14 mouse cellular contexts compared by ENCODE assay signal in genomic region chr9:23464981-23465630, GRCm38 (mm10).
DNase-seq lines count a peak whose midpoint lies in the region; ATAC-seq and TF ChIP-seq lines count a peak whose summit lies in the region.
"Had no signal": no experiment of that assay in that cellular context is flagged by ENCODE, and none has a peak within 500 bp of the region (broad histone marks: within the 10 kb centered on the region; RNA-seq: fewer than 3 reads in every experiment).

No protein-coding gene starts in this region.

- TF ChIP-seq POLR2A in kidney, adult 2 months (IDR thresholded peaks at IDR 0.05; ENCODE audit: low read depth, low read length): no peak
- TF ChIP-seq POLR2A in embryonic fibroblast, embryonic 13.5 days (IDR thresholded peaks at IDR 0.05; ENCODE audit: low read depth, low read length): no peak

- WGBS in kidney, adult 2 months: 67% methylated on average over 7 of the region's 7 CpGs

- ATAC-seq in cerebellum, adult (ENCODE audit: insufficient number of reproducible peaks, low FRiP score, low TSS enrichment): no peak
- ATAC-seq: forebrain, embryonic 14.5 days had no signal

- H3K4me1 ChIP-seq in kidney, adult 2 months (ENCODE audit: control insufficient read depth, insufficient read depth, low read length): no peaks in the 10 kb centered on the region
- H3K4me1 ChIP-seq in embryonic fibroblast, embryonic 13.5 days (ENCODE audit: control insufficient read depth, insufficient read depth, low read length): peaks cover 6% of the 10 kb centered on the region
- H3K4me1 ChIP-seq: embryonic facial prominence, embryonic 12.5 days; liver, embryonic 13.5 days; stomach, embryonic 15.5 days had no signal

- H3K4me3 ChIP-seq in kidney, adult 2 months (ENCODE audit: insufficient read depth, low read depth, low read length): no peak overlapping the region
- no peak overlapping the region for H3K4me3 ChIP-seq in embryonic fibroblast, embryonic 13.5 days (ENCODE audit: insufficient read depth, low read length)
- H3K4me3 ChIP-seq: embryonic facial prominence, embryonic 12.5 days; heart, adult 2 months; liver, embryonic 13.5 days; stomach, embryonic 15.5 days had no signal

- H3K27ac ChIP-seq in kidney, adult 2 months (ENCODE audit: insufficient read depth, low read depth, low read length): no peak overlapping the region
- peak overlapping the region; percentile 81 for H3K27ac ChIP-seq in embryonic fibroblast, embryonic 13.5 days (ENCODE audit: insufficient read depth, low read length)
- H3K27ac ChIP-seq: embryonic facial prominence, embryonic 12.5 days; heart, adult 2 months; liver, embryonic 13.5 days; stomach, embryonic 15.5 days had no signal

- TF ChIP-seq CTCF in kidney, adult 2 months (conservative IDR thresholded peaks at IDR 0.05; ENCODE audit: insufficient read depth, insufficient read length, low read depth, low read length): no peak
- TF ChIP-seq CTCF in embryonic fibroblast, embryonic 13.5 days (IDR thresholded peaks at IDR 0.05; ENCODE audit: borderline replicate concordance, insufficient read depth, low read length): no peak

- H3K36me3 ChIP-seq in kidney, adult 2 months (ENCODE audit: control insufficient read depth, insufficient read depth, low read length): no peaks in the 10 kb centered on the region
- H3K36me3 ChIP-seq: embryonic facial prominence, embryonic 12.5 days; liver, embryonic 13.5 days; stomach, embryonic 15.5 days had no signal

- H3K27me3 ChIP-seq in kidney, adult 2 months (replicated peaks; ENCODE audit: control insufficient read depth, insufficient read depth, low read length): no peaks in the 10 kb centered on the region
- H3K27me3 ChIP-seq: embryonic facial prominence, embryonic 12.5 days; liver, embryonic 13.5 days; stomach, embryonic 15.5 days had no signal

- peak; percentile 19 for DNase-seq in kidney, adult 2 months
- no peak for DNase-seq in kidney, postnatal 4 days
- DNase-seq in R1 (ENCODE audit: low read depth, low spot score): peak; percentile 5
- peak; percentile 7 for DNase-seq in ovary, postnatal 14 days (ENCODE audit: low spot score)
- DNase-seq in kidney, postnatal 10 days: no peak
- DNase-seq: cerebellum, postnatal 25 days; kidney, adult 11 months; liver, embryonic 13.5 days had no signal

Comparison
In these comparisons a context has a peak if more than half of its experiments do, and no peak if none do; other contexts are left out.
1. DNase-seq: peak in kidney, adult 2 months (single experiment), R1 (single experiment) and ovary, postnatal 14 days (single experiment); none in kidney, postnatal 4 days (0 of 2) and kidney, postnatal 10 days (single experiment).